Mouse (Mus musculus) gastrocnemius, postnatal 10 days (tissue): Measurements from ENCODE around the gene Srd5a3. TPM values are rescaled to one million over a fixed set of nuclear protein-coding genes. Genes with fewer than 3 reads are reported as not detected.

Source experiments
- DNase-seq: peaks from one replicate; pipeline ENCODE4 v3.0.0; 2021; ENCODE audit warnings: mixed read lengths
- total RNA-seq, 2 experiments: library from RNA; stranded (reverse); gene quantifications; 2 replicates each; pipeline ENCODE4 v1.2.3; 2021

Gene Srd5a3
- total RNA-seq, 2 experiments from 2014 or later = 9.0 to 11.2 TPM

- no peak for DNase-seq
Observed at GRCm38 (mm10) chr5:76194377-76194945, 54.4 kb downstream of the Srd5a3 start.

- DNase-seq = no peak
Observed at GRCm38 (mm10) chr5:76199346-76199745, 59.3 kb downstream of the Srd5a3 start.

- peak; percentile 13 for DNase-seq
Observed at GRCm38 (mm10) chr5:76203171-76203570, 63.1 kb downstream of the Srd5a3 start.

Other genes with a start within 250 kb of the Srd5a3 start
- gene Kdr, start 161.8 kb upstream of the Srd5a3 start, total RNA-seq = 10 to 100 TPM; 38.5 to 48.0 TPM
- gene Tmem165, start 43.6 kb downstream of the Srd5a3 start, total RNA-seq = 10 to 100 TPM; 30.6 to 42.7 TPM
- gene Clock, start 164.5 kb downstream of the Srd5a3 start, total RNA-seq = 10 to 100 TPM; 14.1 to 19.6 TPM
- not detected for gene Pdcl2, start 190.9 kb downstream of the Srd5a3 start, total RNA-seq
- gene Nmu, start 223.5 kb downstream of the Srd5a3 start, total RNA-seq = not detected